Mouse (Mus musculus) midbrain, embryonic 12.5 days (tissue): ENCODE results near the gene Maco1. TPM values are rescaled to one million over a fixed set of nuclear protein-coding genes. Genes with fewer than 3 reads are reported as not detected.

Experiments
- ATAC-seq: fragments of 200-750 bp; cut with Nextera tagmentation; 2 replicates; pipeline ENCODE4 v1.8.0; 2017; ENCODE audit warnings: low read depth, moderate TSS enrichment, moderate library complexity; ENCODE audit not compliant: low FRiP score
- H3K27ac ChIP-seq: fragments of 300-500 bp; sonication (generic); replicated peaks from 2 replicates; pipeline ENCODE4 v1.5.1; 2016; ENCODE audit warnings: mild to moderate bottlenecking
- H3K27me3 ChIP-seq: fragments of 300-500 bp; sonication (generic); 2 replicates; pipeline ENCODE4 v1.6.1; 2016; ENCODE audit warnings: mild to moderate bottlenecking
- H3K36me3 ChIP-seq: fragments of 300-500 bp; sonication (generic); 2 replicates; pipeline ENCODE4 v1.6.1; 2016
- H3K4me1 ChIP-seq: fragments of 300-500 bp; sonication (generic); 2 replicates; pipeline ENCODE4 v1.6.1; 2016
- H3K4me2 ChIP-seq: fragments of 300-500 bp; sonication (generic); replicated peaks from 2 replicates; pipeline ENCODE4 v1.6.1; 2016; ENCODE audit warnings: mild to moderate bottlenecking, moderate library complexity
- H3K4me3 ChIP-seq: fragments of 300-500 bp; sonication (generic); 2 replicates; pipeline ENCODE4 v1.5.1; 2016; ENCODE audit warnings: mild to moderate bottlenecking
- H3K9ac ChIP-seq: fragments of 300-500 bp; sonication (generic); replicated peaks from 2 replicates; pipeline ENCODE4 v1.6.1; 2016; ENCODE audit warnings: mild to moderate bottlenecking, moderate library complexity
- H3K9me3 ChIP-seq: fragments of 300-500 bp; sonication (generic); 2 replicates; pipeline ENCODE4 v1.6.1; 2016; ENCODE audit warnings: mild to moderate bottlenecking
- WGBS: fragments of 180-500 bp; shearing (Covaris S2); methylation state at CpG from one replicate; pipeline ENCODE4 v1.1.7; 2016; 5-methylcytosine and 5-hydroxymethylcytosine counted together
- polyA plus RNA-seq: library from polyadenylated mRNA; unstranded; fragments of >200 nt; fragmentation: Nextera tagmentation; extraction: Ambion mirVana; gene quantifications from 2 replicates; pipeline ENCODE4 v1.2.1, GENCODE M21; 2016

The Maco1 gene
- polyA plus RNA-seq, 1 experiment from 2014 or later: 84.7 TPM

DNA sequence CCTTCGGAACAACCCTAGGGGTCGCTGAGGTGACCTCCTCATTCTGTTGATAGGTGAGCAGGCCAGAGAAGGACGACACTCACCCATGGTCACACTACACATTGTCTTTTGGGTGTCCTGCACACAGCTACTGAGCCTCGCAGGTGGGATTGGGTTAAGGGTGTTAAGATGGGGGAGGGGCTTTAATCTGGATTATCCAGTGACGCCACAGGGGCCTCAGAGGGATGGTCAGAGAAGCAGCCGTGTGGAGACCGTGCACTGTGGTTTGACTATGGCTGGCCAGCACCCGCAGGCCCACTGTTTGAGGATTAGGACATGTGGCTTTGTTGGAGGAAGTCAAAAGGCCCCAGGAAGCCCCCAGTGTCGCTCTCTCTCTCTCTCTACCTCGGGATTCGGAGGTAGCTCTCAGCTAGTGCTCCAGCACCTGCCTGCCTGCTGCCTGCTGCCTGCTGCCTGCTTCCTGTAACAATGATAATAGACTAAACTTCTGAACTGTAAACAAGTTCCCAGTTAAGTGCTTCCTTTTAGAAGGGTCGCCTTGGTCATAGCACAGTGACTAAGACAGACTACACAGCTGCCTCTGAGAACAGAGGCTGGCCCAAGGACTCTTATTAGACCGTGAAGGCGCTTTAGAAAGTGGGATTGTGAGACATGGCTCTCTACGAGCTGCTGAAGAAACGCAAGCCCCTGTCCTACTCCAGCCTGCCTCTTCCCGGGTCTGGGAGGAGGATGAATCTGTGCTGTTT, 99.5 kb downstream of the Maco1 start:
- peaks cover 3% of the 10 kb centered on the region; the same call in 1 of the 2 replicates for H3K27me3 ChIP-seq
- no peak overlapping the region for H3K4me2 ChIP-seq
- H3K9me3 ChIP-seq: no peaks in the 10 kb centered on the region
- WGBS: 22% methylated on average over 17 of the region's 17 CpGs
- peak overlapping the region; percentile 11; the same call in 1 of the 2 replicates for H3K27ac ChIP-seq
- no peak for ATAC-seq
- H3K4me1 ChIP-seq: peaks cover 23% of the 10 kb centered on the region
- no peak overlapping the region for H3K9ac ChIP-seq
- no peak overlapping the region for H3K4me3 ChIP-seq
- H3K36me3 ChIP-seq: 0 out of 2 replicates have a peak, but pooled peaks cover 2% of the 10 kb centered on the region

DNA sequence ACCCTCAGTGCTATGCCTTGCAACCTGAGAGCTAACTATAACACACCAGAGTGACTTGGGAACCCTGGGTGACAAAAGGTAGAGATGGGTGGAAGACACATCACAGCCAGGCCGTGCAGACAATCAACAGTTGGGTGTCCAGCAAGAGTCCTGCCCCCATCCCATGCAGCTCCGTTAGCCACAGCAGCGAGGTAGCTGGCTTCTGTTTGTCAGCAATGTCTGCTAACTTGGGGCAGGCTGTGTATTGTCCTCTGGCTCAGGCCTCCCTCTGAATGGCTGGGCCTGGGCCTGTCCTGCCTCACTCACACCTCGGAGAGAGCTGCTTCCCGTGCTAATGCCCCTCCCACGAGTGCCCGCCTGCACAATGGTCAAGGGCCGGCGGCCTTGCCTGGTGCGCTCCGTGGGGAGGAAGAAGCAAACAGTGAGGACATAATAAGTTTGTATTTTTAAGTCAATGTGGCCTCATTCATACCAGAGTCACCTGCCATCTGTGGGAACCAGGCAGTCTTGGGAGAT, 100.2 kb downstream of the Maco1 start:
- no peak overlapping the region for H3K27ac ChIP-seq
- H3K9me3 ChIP-seq: no peaks in the 10 kb centered on the region
- 0 out of 2 replicates have a peak, but pooled peaks cover 3% of the 10 kb centered on the region for H3K36me3 ChIP-seq
- no peak overlapping the region for H3K4me3 ChIP-seq
- 40% methylated on average over 11 of the region's 11 CpGs for WGBS
- peaks cover 3% of the 10 kb centered on the region; the same call in 1 of the 2 replicates for H3K27me3 ChIP-seq
- no peak overlapping the region for H3K9ac ChIP-seq
- H3K4me1 ChIP-seq: peaks cover 23% of the 10 kb centered on the region
- ATAC-seq: no peak
- H3K4me2 ChIP-seq: no peak overlapping the region

Other genes with a start within 250 kb of the Maco1 start
- gene Man1c1, start 149.1 kb downstream of the Maco1 start, polyA plus RNA-seq: 5.4 and 6.5 TPM in 2 replicates
- gene Ldlrap1, start 85.3 kb downstream of the Maco1 start, polyA plus RNA-seq: 5.7 and 6.0 TPM in 2 replicates
- gene Rhd, start 11.2 kb upstream of the Maco1 start, polyA plus RNA-seq: 7.3 and 8.9 TPM in 2 replicates
- 164 and 167 TPM in 2 replicates for gene Tmem50a, start 61.7 kb upstream of the Maco1 start, polyA plus RNA-seq
- gene Rsrp1, start 70.2 kb upstream of the Maco1 start, polyA plus RNA-seq: 525 and 549 TPM in 2 replicates
- gene Syf2, start 77.6 kb upstream of the Maco1 start, polyA plus RNA-seq: 74.0 and 76.5 TPM in 2 replicates